ENCODE assay signal across 10 mouse cellular contexts in genomic region chr9:11206829-11207228, GRCm38 (mm10).
A peak's percentile ranks its signal among the peaks of the same experiment; 100 is the strongest.
DNase-seq lines count a peak whose midpoint lies in the region; ATAC-seq and TF ChIP-seq lines count a peak whose summit lies in the region.
"Had no signal": no experiment of that assay in that cellular context is flagged by ENCODE, and none has a peak within 500 bp of the region (broad histone marks: within the 10 kb centered on the region; RNA-seq: fewer than 3 reads in every experiment).

No protein-coding gene starts in this region.

- WGBS in lung, embryonic 14.5 days = 68% methylated on average over 6 of the region's 6 CpGs

- H3K9me3 ChIP-seq in lung, embryonic 14.5 days (ENCODE audit: low read depth, low read length) = no peaks in the 10 kb centered on the region

- no peak for TF ChIP-seq CTCF in lung, embryonic 14.5 days (IDR thresholded peaks at IDR 0.05; ENCODE audit: low read depth)

- no peaks in the 10 kb centered on the region for H3K36me3 ChIP-seq in lung, embryonic 14.5 days (ENCODE audit: insufficient read depth)

- no peaks in the 10 kb centered on the region for H3K4me1 ChIP-seq in lung, embryonic 14.5 days (ENCODE audit: insufficient read depth)

- no peaks in the 10 kb centered on the region for H3K27me3 ChIP-seq in lung, embryonic 14.5 days (ENCODE audit: insufficient read depth, low read length)

- peak; percentile 13 for DNase-seq in lung, embryonic 14.5 days
- DNase-seq in lung, postnatal 25 days (ENCODE audit: low spot score) = no peak
- peak; percentile 16 to 29 for DNase-seq in frontal cortex, postnatal 10 days (ENCODE audit: low spot score in 2 of 2)
- peak; percentile 31 to 83 for DNase-seq in left cerebral cortex, postnatal 25 days (ENCODE audit: low spot score in 2 of 2)
- DNase-seq in right cerebral cortex, postnatal 4 days = peak; percentile 4
- no peak for DNase-seq in kidney, adult 8-10 months
- no peak for DNase-seq in kidney, postnatal 4 days
- DNase-seq in gastrocnemius, postnatal 14 days = no peak
- DNase-seq: thymus, postnatal 36 days had no signal

- no peak overlapping the region for H3K9ac ChIP-seq in lung, embryonic 14.5 days

- no peak for ATAC-seq in lung, embryonic 14.5 days (ENCODE audit: insufficient read depth)

- intact Hi-C loops in left cerebral cortex, postnatal 25 days (cut with DNase I) = no loop called here
- intact Hi-C loops in gastrocnemius, postnatal 14 days (cut with DNase I; ENCODE audit: low total_unique reads) = no loop called here

- no peak overlapping the region for H3K4me3 ChIP-seq in lung, embryonic 14.5 days (ENCODE audit: low read depth, low read length)
- H3K4me3 ChIP-seq: erythroblast, embryonic 14.5 days had no signal

- H3K4me2 ChIP-seq in lung, embryonic 14.5 days = no peak overlapping the region

- H3K27ac ChIP-seq in lung, embryonic 14.5 days (ENCODE audit: low read depth) = no peak overlapping the region

Comparison
In these comparisons a context has a peak if more than half of its experiments do, and no peak if none do; other contexts are left out.
1. DNase-seq: peak in lung, embryonic 14.5 days (single experiment), frontal cortex, postnatal 10 days (2 of 2), left cerebral cortex, postnatal 25 days (2 of 2) and right cerebral cortex, postnatal 4 days (single experiment); none in lung, postnatal 25 days (single experiment), kidney, adult 8-10 months (0 of 2), kidney, postnatal 4 days (0 of 2) and gastrocnemius, postnatal 14 days (single experiment).